Mouse (Mus musculus) activated CD4-positive, CD25-positive, alpha-beta regulatory T cell (primary cell): Measurements from ENCODE around the gene Dynlrb1. TPM values are rescaled to one million over a fixed set of nuclear protein-coding genes. Genes with fewer than 3 reads are reported as not detected.

Source experiments
- polyA plus RNA-seq, 2 experiments: library from polyadenylated mRNA; unstranded; fragments of 100-300 nt; shearing (Covaris generic); gene quantifications; one replicate each; pipeline ENCODE4 v1.2.1; 2017

The Dynlrb1 gene
- 100 to 1,000 TPM; 333 to 354 TPM for polyA plus RNA-seq

DNA sequence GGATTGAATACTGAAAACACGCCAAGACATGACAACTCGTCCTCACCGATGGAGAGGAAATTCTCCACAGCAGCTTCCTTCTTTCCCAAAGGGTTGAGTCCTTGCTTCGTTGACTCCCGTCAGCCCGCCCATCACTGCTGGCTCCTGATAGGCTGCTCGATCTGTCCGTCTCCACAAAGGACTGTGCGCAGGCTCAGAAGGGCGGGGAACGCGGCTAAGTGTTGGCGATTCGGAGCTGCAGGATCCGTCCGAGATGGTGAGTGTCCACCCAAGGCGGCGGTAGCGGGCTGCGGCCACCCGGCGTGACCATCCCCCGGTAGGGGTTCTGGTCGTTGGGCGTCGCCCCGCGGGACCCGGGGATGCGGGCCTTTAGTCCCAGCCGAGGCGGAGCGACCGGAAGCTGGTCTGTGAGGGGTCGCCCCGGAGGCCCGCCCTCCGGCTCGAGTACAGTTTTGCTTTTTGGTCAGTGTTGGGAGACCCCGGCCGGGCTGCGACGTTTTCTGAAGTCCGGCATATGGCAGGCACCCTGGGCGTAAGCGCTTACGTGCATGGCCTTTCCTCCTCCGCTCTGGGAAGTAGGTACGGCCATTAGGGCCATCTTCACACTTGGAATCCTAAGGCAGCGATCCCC, at the start of gene Dynlrb1:
TSS of gene Dynlrb1 (plus strand) at position 172 of the 631 bp plus-strand sequence.

GRCm38 (mm10) chr2:155276195-155276594, 39.9 kb downstream of the Dynlrb1 start, which contains the start of gene Map1lc3a:
TSS of gene Map1lc3a (plus strand) at chr2:155276297.

Other genes with a start within 250 kb of the Dynlrb1 start
- gene Gm14226, start 218.3 kb upstream of the Dynlrb1 start, polyA plus RNA-seq: under 1 TPM in 1 of 2 experiments, not detected in 1; 0.18 TPM
- 10 to 100 TPM; 35.6 to 39.2 TPM for gene Ahcy, start 162.0 kb upstream of the Dynlrb1 start, polyA plus RNA-seq
- 10 to 100 TPM; 78.6 to 80.7 TPM for gene Itch, start 103.0 kb upstream of the Dynlrb1 start, polyA plus RNA-seq
- 10 to 100 TPM; 14.2 to 14.8 TPM for gene Map1lc3a, start 39.8 kb downstream of the Dynlrb1 start, polyA plus RNA-seq
- gene Pigu, start 120.9 kb downstream of the Dynlrb1 start, polyA plus RNA-seq: 10 to 100 TPM; 42.5 to 44.1 TPM
- gene Trp53inp2, start 144.5 kb downstream of the Dynlrb1 start, polyA plus RNA-seq: 1 to 10 TPM; 2.0 to 3.9 TPM
- gene Ncoa6, start 237.4 kb downstream of the Dynlrb1 start, polyA plus RNA-seq: 10 to 100 TPM; 22.8 to 22.9 TPM